Mouse (Mus musculus) heart, postnatal 0 days (tissue): ENCODE measurements around the gene Hist1h2bm.

ENCODE experiments used
- CTCF ChIP-seq: IDR thresholded peaks from 2 replicates; pipeline ENCODE4 v1.5.1; 2016; ENCODE audit warnings: antibody characterized with exemption, control low read depth, low read depth
- EP300 ChIP-seq: IDR thresholded peaks from 2 replicates; pipeline ENCODE4 v1.6.1; 2016; ENCODE audit warnings: antibody characterized with exemption, low read depth

DNA sequence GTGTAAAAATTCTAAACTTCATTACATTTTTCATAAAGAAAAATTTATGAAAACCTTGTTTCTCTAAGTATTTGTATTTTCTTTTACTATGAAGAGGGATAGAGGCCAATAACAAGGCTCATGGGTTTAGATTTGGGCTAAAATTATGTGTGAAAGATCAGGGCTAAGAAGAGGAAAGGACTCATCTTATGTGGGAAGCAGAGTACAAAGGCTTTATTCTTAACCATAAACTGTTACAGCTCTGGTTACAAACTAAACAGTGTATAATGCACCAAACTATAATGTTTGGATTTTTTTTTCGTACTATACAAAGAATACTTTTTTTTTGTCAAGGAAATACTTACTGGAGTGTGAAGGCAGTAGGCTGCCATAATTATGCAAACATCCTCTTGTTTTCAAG, 33.9 kb downstream of the Hist1h2bm start:
- TF ChIP-seq EP300 (no peak), CTCF (no peak)
